Mouse (Mus musculus) limb, embryonic 14.5 days (tissue): Measurements from ENCODE around the gene Lrrk1. TPM values are rescaled to one million over a fixed set of nuclear protein-coding genes. Genes with fewer than 3 reads are reported as not detected.

ENCODE experiments used
- ATAC-seq: fragments of 200-750 bp; cut with Nextera tagmentation; 2 replicates; pipeline ENCODE4 v1.8.0; 2017; ENCODE audit warnings: low read depth, moderate number of reproducible peaks, moderate TSS enrichment; ENCODE audit not compliant: low FRiP score
- DNase-seq: peaks from one replicate; pipeline ENCODE4 v3.0.0-alpha.2; 2015; ENCODE audit warnings: low spot score
- H3K27ac ChIP-seq: fragments of 300-500 bp; sonication (generic); replicated peaks from 2 replicates; pipeline ENCODE4 v1.5.1; 2014; ENCODE audit warnings: low read depth, mild to moderate bottlenecking, low read length, moderate library complexity, mixed read lengths
- H3K27me3 ChIP-seq: fragments of 300-500 bp; sonication (generic); 2 replicates; pipeline ENCODE4 v1.6.1; 2014; ENCODE audit warnings: low read length, mixed read lengths; ENCODE audit not compliant: control insufficient read depth, insufficient read depth
- H3K36me3 ChIP-seq: fragments of 300-500 bp; sonication (generic); 2 replicates; pipeline ENCODE4 v1.6.1; 2014; ENCODE audit warnings: mild to moderate bottlenecking, low read length, moderate library complexity, mixed read lengths; ENCODE audit not compliant: control insufficient read depth, insufficient read depth
- H3K4me1 ChIP-seq: fragments of 300-500 bp; sonication (generic); 2 replicates; pipeline ENCODE4 v1.6.1; 2014; ENCODE audit warnings: antibody characterized with exemption, low read length, mixed read lengths; ENCODE audit not compliant: control insufficient read depth, insufficient read depth
- H3K4me2 ChIP-seq: fragments of 300-500 bp; sonication (generic); replicated peaks from 2 replicates; pipeline ENCODE4 v1.6.1; 2014; ENCODE audit warnings: low read depth, mild to moderate bottlenecking, low read length, moderate library complexity; ENCODE audit not compliant: severe bottlenecking
- H3K4me3 ChIP-seq: fragments of 300-500 bp; sonication (generic); replicated peaks from 2 replicates; pipeline ENCODE4 v1.5.1; 2014; ENCODE audit warnings: low read length
- H3K9ac ChIP-seq: fragments of 300-500 bp; sonication (generic); 2 replicates; pipeline ENCODE4 v1.6.1; 2014; ENCODE audit warnings: mild to moderate bottlenecking, low read depth, low read length, moderate library complexity; ENCODE audit not compliant: severe bottlenecking
- H3K9me3 ChIP-seq: fragments of 300-500 bp; sonication (generic); 2 replicates; pipeline ENCODE4 v1.6.1; 2016; ENCODE audit warnings: low read length; ENCODE audit not compliant: control insufficient read depth
- POLR2A ChIP-seq: fragments of 200-500 bp; IDR thresholded peaks from 2 replicates; pipeline ENCODE4 v1.8.0; 2012; ENCODE audit warnings: inconsistent platforms, mild to moderate bottlenecking, moderate library complexity, borderline replicate concordance; ENCODE audit not compliant: insufficient read depth, insufficient read length; ENCODE audit errors: extremely low read depth
- WGBS: fragments of 180-500 bp; shearing (Covaris S2); extraction: QIAGEN DNeasy Blood & Tissue Kit; methylation state at CpG from one replicate; pipeline ENCODE4 v1.1.7; 2014; 5-methylcytosine and 5-hydroxymethylcytosine counted together
- polyA plus RNA-seq, 2 experiments: library from polyadenylated mRNA; depleted of rRNA in 1 of 2; stranded (reverse) in 1 of 2; unstranded in 1 of 2; fragments of >200 nt; fragmentation: Nextera tagmentation in 1 of 2; extraction: Ambion mirVana in 1 of 2; gene quantifications; 2 replicates each; pipeline versions ENCODE4 v1.2.1 to v1.2.3; 2012 to 2014

The Lrrk1 gene
- polyA plus RNA-seq, 2 experiments: 13.1 to 16.1 TPM

GRCm38 (mm10) chr7:66397288-66397687 lies 9.1 kb upstream of the Lrrk1 start:
- Histone ChIP-seq H3K9ac (no peak overlapping the region), H3K36me3 (no peaks in the 10 kb centered on the region), H3K4me1 (0 out of 2 replicates have a peak, but pooled peaks cover 7% of the 10 kb centered on the region), H3K27ac (no peak overlapping the region), H3K27me3 (no peaks in the 10 kb centered on the region), H3K4me3 (no peak overlapping the region), H3K4me2 (no peak overlapping the region), H3K9me3 (no peaks in the 10 kb centered on the region)
- DNase-seq (no peak), ATAC-seq (no peak)
- no peak for TF ChIP-seq POLR2A
- 72% methylated on average over 3 of the region's 3 CpGs for WGBS

GRCm38 (mm10) chr7:66388621-66389532 lies 727 bp upstream of the Lrrk1 start:
- peak overlapping the region; percentile 72 for H3K4me3 ChIP-seq
- no peak overlapping the region for H3K27ac ChIP-seq
- no peak for TF ChIP-seq POLR2A
- no peaks in the 10 kb centered on the region for H3K36me3 ChIP-seq
- H3K27me3 ChIP-seq: no peaks in the 10 kb centered on the region
- peak overlapping the region; percentile 90 for H3K9ac ChIP-seq
- ATAC-seq (peak; percentile 79), DNase-seq (peak; percentile 90)
- H3K9me3 ChIP-seq: no peaks in the 10 kb centered on the region
- peaks cover 11% of the 10 kb centered on the region for H3K4me1 ChIP-seq
- 11% methylated on average over 28 of the region's 28 CpGs for WGBS
- peak overlapping the region; percentile 96 for H3K4me2 ChIP-seq

GRCm38 (mm10) chr7:66387419-66387812 lies 734 bp downstream of the Lrrk1 start:
- peak overlapping the region; percentile 90 for H3K9ac ChIP-seq
- ATAC-seq (no peak; the same call in 1 of the 2 replicates), DNase-seq (no peak)
- H3K9me3 ChIP-seq: no peaks in the 10 kb centered on the region
- no peaks in the 10 kb centered on the region for H3K27me3 ChIP-seq
- under 1% methylated on average over 13 of the region's 13 CpGs for WGBS
- H3K4me3 ChIP-seq: peak overlapping the region; percentile 72
- no peak for TF ChIP-seq POLR2A
- H3K36me3 ChIP-seq: no peaks in the 10 kb centered on the region
- H3K4me2 ChIP-seq: peak overlapping the region; percentile 96
- peaks cover 17% of the 10 kb centered on the region for H3K4me1 ChIP-seq
- no peak overlapping the region for H3K27ac ChIP-seq

- Histone ChIP-seq H3K27ac (no peak overlapping the region), H3K4me1 (peaks cover 14% of the 10 kb centered on the region), H3K27me3 (no peaks in the 10 kb centered on the region), H3K36me3 (no peaks in the 10 kb centered on the region), H3K9me3 (no peaks in the 10 kb centered on the region), H3K4me3 (no peak overlapping the region), H3K4me2 (no peak overlapping the region), H3K9ac (no peak overlapping the region)
- WGBS: 93% methylated on average over 6 of the region's 6 CpGs
- TF ChIP-seq POLR2A: no peak
- no peak for DNase-seq
- ATAC-seq: no peak
Observed at GRCm38 (mm10) chr7:66386411-66386810, 1.7 kb downstream of the Lrrk1 start.

GRCm38 (mm10) chr7:66385826-66386225 lies 2.3 kb downstream of the Lrrk1 start:
- ATAC-seq (no peak), DNase-seq (no peak)
- Histone ChIP-seq H3K36me3 (no peaks in the 10 kb centered on the region), H3K4me3 (no peak overlapping the region), H3K27ac (no peak overlapping the region), H3K9ac (no peak overlapping the region), H3K4me1 (peaks cover 13% of the 10 kb centered on the region), H3K9me3 (no peaks in the 10 kb centered on the region), H3K27me3 (no peaks in the 10 kb centered on the region), H3K4me2 (no peak overlapping the region)
- WGBS: 87% methylated on average over 12 of the region's 12 CpGs
- TF ChIP-seq POLR2A: no peak
